Mouse (Mus musculus) limb, embryonic 12.5 days (tissue): Measurements from ENCODE around the gene Rab43. TPM values are rescaled to one million over a fixed set of nuclear protein-coding genes. Genes with fewer than 3 reads are reported as not detected.

ENCODE experiments used
- ATAC-seq: fragments of 200-750 bp; cut with Nextera tagmentation; 2 replicates; pipeline ENCODE4 v1.8.0; 2017; ENCODE audit warnings: low read depth, moderate TSS enrichment; ENCODE audit not compliant: insufficient number of reproducible peaks, insufficient read depth, low FRiP score, low TSS enrichment
- H3K27ac ChIP-seq: fragments of 300-500 bp; sonication (generic); 2 replicates; pipeline ENCODE4 v1.5.1; 2016; ENCODE audit warnings: mild to moderate bottlenecking, moderate library complexity
- H3K27me3 ChIP-seq: fragments of 300-500 bp; sonication (generic); 2 replicates; pipeline ENCODE4 v1.6.1; 2016; ENCODE audit warnings: mild to moderate bottlenecking, moderate library complexity
- H3K36me3 ChIP-seq: fragments of 300-500 bp; sonication (generic); 2 replicates; pipeline ENCODE4 v1.6.1; 2016; ENCODE audit warnings: mild to moderate bottlenecking, moderate library complexity
- H3K4me1 ChIP-seq: fragments of 300-500 bp; sonication (generic); replicated peaks from 2 replicates; pipeline ENCODE4 v1.6.1; 2016
- H3K4me2 ChIP-seq: fragments of 300-500 bp; sonication (generic); 2 replicates; pipeline ENCODE4 v1.6.1; 2016; ENCODE audit warnings: mild to moderate bottlenecking, moderate library complexity
- H3K4me3 ChIP-seq: fragments of 300-500 bp; sonication (generic); replicated peaks from 2 replicates; pipeline ENCODE4 v1.5.1; 2016; ENCODE audit warnings: mild to moderate bottlenecking
- H3K9ac ChIP-seq: fragments of 300-500 bp; sonication (generic); replicated peaks from 2 replicates; pipeline ENCODE4 v1.6.1; 2016; ENCODE audit warnings: mild to moderate bottlenecking, moderate library complexity
- H3K9me3 ChIP-seq: fragments of 300-500 bp; sonication (generic); 2 replicates; pipeline ENCODE4 v1.6.1; 2016; ENCODE audit warnings: mild to moderate bottlenecking, moderate library complexity
- WGBS: fragments of 180-500 bp; shearing (Covaris S2); methylation state at CpG from one replicate; pipeline ENCODE4 v1.1.7; 2016; 5-methylcytosine and 5-hydroxymethylcytosine counted together
- polyA plus RNA-seq: library from polyadenylated mRNA; unstranded; fragments of >200 nt; fragmentation: Nextera tagmentation; extraction: Ambion mirVana; gene quantifications from 2 replicates; pipeline ENCODE4 v1.2.1, GENCODE M21; 2016

The Rab43 gene
- polyA plus RNA-seq, 1 experiment from 2014 or later: 10.0 TPM

DNA sequence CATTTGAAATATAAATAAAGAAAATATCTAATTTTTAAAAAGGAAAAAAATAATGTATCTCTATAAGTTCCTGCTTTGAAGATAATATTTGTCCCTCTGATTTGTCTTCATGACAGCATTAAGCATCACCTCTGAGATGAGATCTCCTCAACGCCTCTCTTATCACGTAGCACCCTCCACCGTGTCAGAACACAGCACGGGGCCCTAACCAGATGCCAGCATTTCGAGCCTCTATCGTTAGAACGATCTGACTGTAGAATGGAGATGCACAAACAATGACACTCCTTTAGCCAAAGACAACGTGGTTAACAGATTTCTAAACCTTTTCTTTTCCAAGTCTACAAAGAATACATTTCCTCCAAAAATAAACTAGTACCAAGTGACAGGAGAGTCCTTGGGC, 27.9 kb downstream of the Rab43 start:
- Histone ChIP-seq H3K4me3 (no peak overlapping the region), H3K27ac (no peak overlapping the region), H3K4me1 (peaks cover 2% of the 10 kb centered on the region; the same call in 1 of the 2 replicates), H3K27me3 (no peaks in the 10 kb centered on the region), H3K36me3 (no peaks in the 10 kb centered on the region), H3K9ac (no peak overlapping the region), H3K9me3 (no peaks in the 10 kb centered on the region), H3K4me2 (no peak overlapping the region)
- ATAC-seq: no peak
- WGBS: 75% methylated on average over 8 of the region's 8 CpGs

DNA sequence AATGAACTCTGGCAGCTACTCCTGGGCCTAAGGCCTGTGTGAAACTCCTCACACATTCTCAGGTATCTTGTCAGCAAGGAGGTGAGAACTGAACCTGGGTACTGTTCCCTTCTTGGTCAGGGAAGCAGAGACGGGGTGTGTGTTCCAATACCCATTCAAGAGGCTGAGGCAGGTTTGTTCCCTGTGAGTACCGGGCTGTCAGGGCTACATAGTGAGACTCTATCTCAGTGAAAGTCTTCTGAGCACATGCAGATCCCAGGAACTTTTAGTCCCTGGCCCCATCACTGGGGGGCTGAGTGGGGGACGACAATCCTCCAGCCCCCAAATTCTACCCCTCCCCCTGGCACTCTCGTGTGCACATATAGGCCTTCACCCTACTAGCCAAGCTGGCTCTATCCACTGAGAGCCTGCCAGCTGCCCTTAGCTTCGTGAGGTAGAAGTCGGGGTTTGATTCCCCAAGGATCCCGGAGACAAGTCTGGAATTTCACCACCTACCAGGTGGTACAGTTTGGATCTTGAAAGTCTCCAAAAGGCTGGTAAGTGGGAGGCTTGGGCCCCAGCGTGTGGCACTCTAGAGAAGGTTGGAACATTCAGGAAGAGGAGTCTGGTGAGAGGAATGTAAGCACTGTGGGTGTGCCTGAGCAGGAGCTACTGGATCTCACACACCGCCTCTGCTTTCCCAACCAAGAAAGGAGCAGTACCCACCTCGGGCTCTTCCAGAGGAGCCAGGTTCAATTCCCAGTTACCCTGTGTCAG, 31.2 kb downstream of the Rab43 start:
- Histone ChIP-seq H3K36me3 (no peaks in the 10 kb centered on the region), H3K9ac (no peak overlapping the region), H3K4me2 (no peak overlapping the region), H3K9me3 (no peaks in the 10 kb centered on the region), H3K27me3 (no peaks in the 10 kb centered on the region), H3K4me1 (no peaks in the 10 kb centered on the region), H3K4me3 (no peak overlapping the region), H3K27ac (no peak overlapping the region)
- no peak for ATAC-seq
- 84% methylated on average over 10 of the region's 10 CpGs for WGBS

- Histone ChIP-seq H3K27ac (no peak overlapping the region), H3K9me3 (no peaks in the 10 kb centered on the region), H3K27me3 (no peaks in the 10 kb centered on the region), H3K9ac (no peak overlapping the region; the same call in 1 of the 2 replicates), H3K4me1 (no peaks in the 10 kb centered on the region), H3K4me3 (no peak overlapping the region), H3K4me2 (no peak overlapping the region), H3K36me3 (no peaks in the 10 kb centered on the region)
- WGBS: 80% methylated on average over 11 of the region's 11 CpGs
- ATAC-seq: no peak
Measured at GRCm38 (mm10) chr6:87779174-87780165, 32.5 kb downstream of the Rab43 start.

- no peaks in the 10 kb centered on the region for H3K27me3 ChIP-seq
- no peaks in the 10 kb centered on the region for H3K4me1 ChIP-seq
- H3K9ac ChIP-seq: no peak overlapping the region
- H3K4me3 ChIP-seq: no peak overlapping the region
- no peaks in the 10 kb centered on the region for H3K36me3 ChIP-seq
- WGBS: 81% methylated on average over 11 of the region's 11 CpGs
- no peak for ATAC-seq
- H3K27ac ChIP-seq: no peak overlapping the region
- no peak overlapping the region for H3K4me2 ChIP-seq
- H3K9me3 ChIP-seq: no peaks in the 10 kb centered on the region
Measured at GRCm38 (mm10) chr6:87778294-87779173, 33.4 kb downstream of the Rab43 start.

DNA sequence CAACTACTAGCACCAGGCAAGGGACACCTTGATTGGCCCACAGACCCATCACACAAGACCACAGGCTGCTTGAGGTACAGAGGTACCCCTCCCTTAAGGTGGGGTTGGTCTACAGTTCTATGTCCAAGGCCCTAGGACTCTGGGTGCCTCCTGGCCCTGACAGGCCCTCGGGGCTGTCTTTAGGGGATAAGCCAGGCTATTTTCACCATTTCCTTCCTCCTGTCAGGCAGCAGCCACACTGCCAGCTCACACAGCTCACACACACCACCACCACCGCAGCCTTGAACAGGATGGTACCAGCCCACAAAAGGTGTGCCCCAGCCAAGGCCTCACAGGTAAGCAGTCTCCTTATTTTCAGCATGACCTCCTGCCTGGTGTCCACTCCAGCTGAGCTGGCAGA, 34.1 kb downstream of the Rab43 start, which contains the start of gene Gp9:
Gene Gp9 (plus strand): TSS at position 231 of the 400 bp plus-strand sequence.
- no peak within 1 kb of the TSS for H3K9ac ChIP-seq
- no peak for ATAC-seq
- no peaks in the 10 kb centered on the region for H3K36me3 ChIP-seq
- no peaks in the 10 kb centered on the region for H3K27me3 ChIP-seq
- no peak within 1 kb of the TSS for H3K4me2 ChIP-seq
- H3K4me3 ChIP-seq: no peak within 1 kb of the TSS
- 76% methylated on average over 2 of the region's 2 CpGs for WGBS
- no peaks in the 10 kb centered on the region for H3K4me1 ChIP-seq
- no peak within 1 kb of the TSS for H3K27ac ChIP-seq
- no peaks in the 10 kb centered on the region for H3K9me3 ChIP-seq

- Histone ChIP-seq H3K27ac (no peak overlapping the region), H3K27me3 (no peaks in the 10 kb centered on the region), H3K4me1 (no peaks in the 10 kb centered on the region), H3K4me2 (no peak overlapping the region), H3K4me3 (no peak overlapping the region), H3K36me3 (no peaks in the 10 kb centered on the region), H3K9ac (no peak overlapping the region), H3K9me3 (no peaks in the 10 kb centered on the region)
- 82% methylated on average over 1 of the region's 1 CpGs for WGBS
- no peak for ATAC-seq
Measured at GRCm38 (mm10) chr6:87776663-87777062, 35.3 kb downstream of the Rab43 start.

- no peak for ATAC-seq
- 67% methylated on average over 3 of the region's 3 CpGs for WGBS
- Histone ChIP-seq H3K4me1 (no peaks in the 10 kb centered on the region), H3K9me3 (no peaks in the 10 kb centered on the region), H3K9ac (no peak overlapping the region), H3K27me3 (no peaks in the 10 kb centered on the region), H3K27ac (no peak overlapping the region), H3K4me3 (no peak overlapping the region), H3K36me3 (no peaks in the 10 kb centered on the region), H3K4me2 (no peak overlapping the region)
Measured at GRCm38 (mm10) chr6:87775588-87776245, 36.2 kb downstream of the Rab43 start.

DNA sequence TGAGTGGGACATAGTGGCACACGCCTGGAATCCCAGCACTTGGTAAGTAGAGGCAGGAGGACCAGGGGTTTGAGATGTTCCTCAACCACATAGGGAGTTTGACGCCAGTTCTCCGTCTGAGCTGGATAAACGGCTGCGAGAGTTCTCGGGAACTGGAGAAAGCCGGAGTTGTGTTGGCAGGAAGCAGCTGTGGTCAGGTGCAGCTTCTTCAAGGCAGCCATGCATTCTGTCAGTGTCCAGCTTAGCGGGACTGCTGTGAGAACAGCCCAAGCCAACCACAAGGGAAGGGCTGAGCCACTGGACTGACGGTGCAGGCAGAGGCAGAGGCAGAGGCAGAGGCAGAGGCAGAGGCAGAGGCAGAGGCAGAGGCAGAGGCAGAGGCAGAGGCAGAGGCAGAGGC, 37.1 kb downstream of the Rab43 start:
- no peak for ATAC-seq
- 87% methylated on average over 9 of the region's 9 CpGs for WGBS

GRCm38 (mm10) chr6:87774466-87774865, 37.5 kb downstream of the Rab43 start:
- H3K4me2 ChIP-seq: no peak overlapping the region
- H3K9ac ChIP-seq: no peak overlapping the region
- H3K4me3 ChIP-seq: no peak overlapping the region
- WGBS: 48% methylated on average over 1 of the region's 1 CpGs
- H3K36me3 ChIP-seq: no peaks in the 10 kb centered on the region
- no peak for ATAC-seq
- H3K9me3 ChIP-seq: no peaks in the 10 kb centered on the region
- H3K27me3 ChIP-seq: no peaks in the 10 kb centered on the region
- no peaks in the 10 kb centered on the region for H3K4me1 ChIP-seq
- no peak overlapping the region for H3K27ac ChIP-seq

More for the DNA sequence above, 37.1 kb downstream of the Rab43 start:
- Histone ChIP-seq H3K9me3 (no peaks in the 10 kb centered on the region), H3K4me3 (no peak overlapping the region), H3K36me3 (no peaks in the 10 kb centered on the region), H3K4me2 (no peak overlapping the region), H3K27ac (no peak overlapping the region), H3K9ac (no peak overlapping the region), H3K4me1 (no peaks in the 10 kb centered on the region), H3K27me3 (no peaks in the 10 kb centered on the region)

DNA sequence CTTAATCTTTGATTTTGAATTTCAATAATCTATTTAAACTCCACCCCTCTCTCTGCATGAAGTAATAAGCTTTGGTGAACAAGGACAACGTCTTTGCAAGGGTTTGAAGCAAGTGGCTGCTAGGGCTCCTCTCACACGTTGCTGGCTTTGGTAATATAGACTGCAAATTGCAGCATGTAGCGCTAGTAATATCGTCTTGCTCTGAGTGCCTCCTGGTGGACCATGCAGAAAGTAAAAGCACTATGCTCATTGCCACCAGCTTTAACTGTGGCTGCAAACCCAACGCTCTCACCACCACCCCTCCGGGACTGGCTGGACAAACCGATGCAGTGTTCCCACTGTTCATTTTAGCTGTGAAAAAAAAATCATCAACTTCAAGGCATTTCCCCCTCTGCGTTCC, 41.3 kb downstream of the Rab43 start:
- H3K27ac ChIP-seq: no peak overlapping the region
- no peaks in the 10 kb centered on the region for H3K36me3 ChIP-seq
- H3K9me3 ChIP-seq: 0 out of 2 replicates have a peak, but pooled peaks cover 2% of the 10 kb centered on the region
- ATAC-seq: no peak
- H3K4me1 ChIP-seq: no peaks in the 10 kb centered on the region
- 62% methylated on average over 8 of the region's 8 CpGs for WGBS
- H3K9ac ChIP-seq: no peak overlapping the region
- no peaks in the 10 kb centered on the region for H3K27me3 ChIP-seq
- H3K4me2 ChIP-seq: no peak overlapping the region
- no peak overlapping the region for H3K4me3 ChIP-seq
